Mouse (Mus musculus) thymus, adult 2 months (tissue): Measurements from ENCODE around the gene Lypd6b. TPM values are rescaled to one million over a fixed set of nuclear protein-coding genes. Genes with fewer than 3 reads are reported as not detected.

Source experiments
- DNase-seq: peaks from one replicate; pipeline ENCODE4 v3.0.0; 2021
- H3K27ac ChIP-seq: fragments of 200-500 bp; 2 replicates; pipeline ENCODE4 v1.5.1; 2012; ENCODE audit warnings: low read length, control low read depth; ENCODE audit not compliant: control insufficient read depth, insufficient read depth
- H3K27me3 ChIP-seq: fragments of 200-500 bp; 2 replicates; pipeline ENCODE4 v1.6.1; 2012; ENCODE audit warnings: mild to moderate bottlenecking, low read length, moderate library complexity, mixed read lengths; ENCODE audit not compliant: control insufficient read depth, insufficient read depth
- H3K36me3 ChIP-seq: fragments of 200-500 bp; 2 replicates; pipeline ENCODE4 v1.6.1; 2012; ENCODE audit warnings: mild to moderate bottlenecking, low read length, moderate library complexity; ENCODE audit not compliant: control insufficient read depth, insufficient read depth
- H3K4me1 ChIP-seq: fragments of 200-500 bp; replicated peaks from 2 replicates; pipeline ENCODE4 v1.6.1; 2012; ENCODE audit warnings: low read length; ENCODE audit not compliant: control insufficient read depth, insufficient read depth
- H3K4me3 ChIP-seq: fragments of 200-500 bp; 2 replicates; pipeline ENCODE4 v1.5.1; 2012; ENCODE audit warnings: mild to moderate bottlenecking, low read length, control low read depth, moderate library complexity; ENCODE audit not compliant: control insufficient read depth, insufficient read depth
- CTCF ChIP-seq: fragments of 200-500 bp; IDR thresholded peaks from 2 replicates; pipeline ENCODE4 v1.5.1; 2012; ENCODE audit warnings: mild to moderate bottlenecking, control low read depth, low read length, moderate library complexity, borderline replicate concordance; ENCODE audit not compliant: control insufficient read depth, poor library complexity, insufficient read depth; ENCODE audit errors: extremely low read depth
- POLR2A ChIP-seq: fragments of 200-500 bp; IDR thresholded peaks from 2 replicates; pipeline ENCODE4 v1.6.1; 2012; ENCODE audit warnings: mild to moderate bottlenecking, low read length, control low read depth, moderate library complexity; ENCODE audit not compliant: control insufficient read depth, poor library complexity, insufficient read depth; ENCODE audit errors: extremely low read depth
- WGBS: fragments of 180-500 bp; shearing (Covaris S2); methylation state at CpG from one replicate; pipeline ENCODE4 v1.1.7; 2018; 5-methylcytosine and 5-hydroxymethylcytosine counted together
- polyA plus RNA-seq: library from polyadenylated mRNA; depleted of rRNA; stranded (reverse); fragments of >200 nt; gene quantifications from 2 replicates; pipeline ENCODE4 v1.2.3, GENCODE M21; 2012

Lypd6b gene
- polyA plus RNA-seq, 1 experiment = 5.8 TPM

DNA sequence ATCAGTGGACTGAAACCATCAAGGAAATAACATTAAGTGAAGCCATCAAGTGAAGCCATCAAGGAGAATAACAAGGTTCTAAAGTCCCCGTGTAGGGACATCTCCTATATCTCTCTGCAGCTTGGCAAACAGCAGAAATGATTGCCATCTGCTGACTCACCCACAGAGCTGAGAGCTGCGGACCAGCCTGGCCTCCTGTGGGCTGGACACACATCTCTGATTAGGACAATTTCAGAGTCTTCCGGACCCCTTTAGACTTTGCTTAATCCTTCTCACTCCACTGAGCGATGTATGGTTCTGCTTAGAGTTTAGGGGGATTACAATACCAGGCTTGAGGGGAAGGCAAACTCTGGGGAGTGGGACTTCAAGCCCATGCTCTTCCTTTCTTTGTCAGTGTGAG lies 135.3 kb downstream of the Lypd6b start:
- TF ChIP-seq CTCF (no peak), POLR2A (no peak)
- Histone ChIP-seq H3K36me3 (no peaks in the 10 kb centered on the region), H3K27me3 (no peaks in the 10 kb centered on the region), H3K4me1 (peaks cover 4% of the 10 kb centered on the region), H3K27ac (no peak overlapping the region), H3K4me3 (no peak overlapping the region)
- no peak for DNase-seq
- WGBS = 89% methylated on average over 4 of the region's 4 CpGs

DNA sequence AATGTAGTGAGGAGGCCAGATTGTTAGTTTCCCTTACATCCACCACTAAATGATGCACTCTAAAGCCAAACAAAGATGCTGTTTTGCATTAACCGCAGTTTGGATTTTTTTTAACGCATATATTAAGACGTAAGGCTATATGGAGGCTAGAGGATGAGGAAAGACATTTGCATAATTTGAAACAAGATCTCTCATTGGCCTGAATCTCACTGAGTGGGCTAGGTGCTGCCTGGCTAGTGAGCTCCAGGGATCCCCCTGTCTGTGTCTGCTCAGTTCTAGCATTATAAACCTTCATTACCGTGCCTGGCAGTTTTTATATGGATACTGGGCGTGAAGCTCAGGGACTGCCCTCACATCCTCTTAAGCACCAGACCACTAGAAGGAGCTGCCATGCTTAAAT lies 138.7 kb downstream of the Lypd6b start:
- Histone ChIP-seq H3K36me3 (no peaks in the 10 kb centered on the region), H3K4me1 (peaks cover 4% of the 10 kb centered on the region), H3K4me3 (no peak overlapping the region), H3K27ac (no peak overlapping the region), H3K27me3 (no peaks in the 10 kb centered on the region)
- 95% methylated on average over 5 of the region's 5 CpGs for WGBS
- DNase-seq = no peak
- TF ChIP-seq POLR2A (no peak), CTCF (no peak)

DNA sequence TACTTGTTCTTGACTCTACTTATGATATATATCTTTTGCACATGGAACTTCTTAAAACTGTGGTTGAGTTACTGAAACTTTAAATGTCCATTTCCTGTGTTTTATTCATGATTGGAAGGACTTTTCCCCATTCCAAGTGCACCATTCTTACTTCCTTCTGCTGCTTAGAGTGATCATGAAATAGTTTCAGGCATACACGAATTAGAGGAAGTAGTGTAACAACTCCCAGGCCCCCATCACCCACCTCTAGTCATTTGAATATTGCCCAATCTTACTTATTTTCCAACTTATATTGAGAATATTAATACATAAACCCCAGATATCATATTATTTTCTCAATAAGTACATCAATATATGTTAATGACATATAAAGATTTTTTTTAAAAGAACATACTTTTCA lies 139.9 kb downstream of the Lypd6b start:
- DNase-seq = no peak
- H3K4me3 ChIP-seq = no peak overlapping the region
- H3K36me3 ChIP-seq = no peaks in the 10 kb centered on the region
- no peaks in the 10 kb centered on the region for H3K27me3 ChIP-seq
- WGBS = 39% methylated on average over 1 of the region's 1 CpGs
- H3K27ac ChIP-seq = no peak overlapping the region
- TF ChIP-seq POLR2A (no peak), CTCF (no peak)
- peaks cover 4% of the 10 kb centered on the region for H3K4me1 ChIP-seq

DNA sequence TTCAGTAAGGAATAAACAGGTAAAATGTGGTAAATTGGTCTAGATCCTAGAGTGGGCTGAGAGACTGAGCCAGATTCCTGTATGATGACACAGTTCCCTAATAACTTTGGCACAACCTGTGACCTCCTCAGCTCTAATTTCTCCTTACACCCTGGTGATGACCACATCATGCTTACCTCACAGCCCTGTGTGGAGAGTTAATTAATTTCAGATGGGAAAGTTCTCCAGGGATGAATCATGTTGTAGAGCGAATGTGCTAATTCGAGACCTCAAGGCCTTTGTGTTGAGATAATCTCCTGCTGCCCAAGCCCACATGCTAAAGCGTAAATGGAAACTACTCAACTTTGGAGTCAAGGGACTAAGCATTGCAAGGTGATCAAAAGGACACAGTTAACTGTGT lies 142.4 kb downstream of the Lypd6b start:
- 97% methylated on average over 3 of the region's 3 CpGs for WGBS
- Histone ChIP-seq H3K4me3 (no peak overlapping the region), H3K27ac (no peak overlapping the region), H3K27me3 (no peaks in the 10 kb centered on the region), H3K4me1 (no peaks in the 10 kb centered on the region), H3K36me3 (no peaks in the 10 kb centered on the region)
- DNase-seq = no peak
- TF ChIP-seq POLR2A (no peak), CTCF (no peak)

DNA sequence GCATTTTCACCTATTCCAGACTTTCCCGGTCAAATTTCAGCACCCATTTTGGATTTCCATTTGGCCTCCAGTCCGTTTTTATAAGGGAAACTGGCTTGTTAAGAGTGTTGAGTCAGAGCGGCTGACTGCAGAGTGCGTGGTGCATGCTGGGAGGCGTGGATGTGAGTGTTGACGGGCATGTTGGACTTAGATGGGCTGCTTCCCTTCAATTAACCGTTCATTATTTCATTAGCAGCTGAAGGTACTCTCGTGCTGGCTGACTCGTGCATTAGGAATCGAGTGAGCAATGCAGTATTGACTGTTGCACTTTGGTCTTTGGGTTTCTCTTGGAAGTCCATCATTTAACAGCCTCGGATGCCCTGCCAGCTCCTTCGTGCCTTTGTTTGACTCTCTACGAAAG lies 150.1 kb downstream of the Lypd6b start:
- Histone ChIP-seq H3K27ac (no peak overlapping the region), H3K27me3 (no peaks in the 10 kb centered on the region), H3K4me1 (no peaks in the 10 kb centered on the region), H3K36me3 (no peaks in the 10 kb centered on the region), H3K4me3 (no peak overlapping the region)
- no peak for TF ChIP-seq CTCF
- TF ChIP-seq POLR2A = no peak
- WGBS = 95% methylated on average over 13 of the region's 13 CpGs
- DNase-seq = no peak

DNA sequence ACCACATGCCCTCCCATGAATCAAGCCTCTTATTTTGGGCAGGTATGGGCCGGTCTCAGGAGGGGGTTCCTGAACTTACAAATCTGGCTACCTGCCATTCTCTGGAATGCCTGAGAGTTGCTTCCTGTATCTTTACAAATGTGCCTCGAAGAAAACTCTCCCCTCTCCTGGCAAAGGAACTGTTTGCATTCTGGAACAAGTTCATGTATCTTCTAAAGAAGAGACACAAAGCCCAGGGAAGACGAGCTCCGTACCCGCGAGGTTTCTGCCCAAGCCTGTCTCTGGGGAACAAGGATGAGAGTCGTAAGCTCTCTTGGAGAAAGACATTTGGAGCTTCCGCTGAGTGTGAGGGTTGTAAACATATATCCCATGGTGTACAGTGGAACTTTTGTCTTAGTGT lies 150.8 kb downstream of the Lypd6b start:
- H3K36me3 ChIP-seq = no peaks in the 10 kb centered on the region
- no peaks in the 10 kb centered on the region for H3K4me1 ChIP-seq
- no peak for DNase-seq
- H3K27ac ChIP-seq = no peak overlapping the region
- no peaks in the 10 kb centered on the region for H3K27me3 ChIP-seq
- 91% methylated on average over 8 of the region's 8 CpGs for WGBS
- TF ChIP-seq CTCF (no peak), POLR2A (no peak)
- no peak overlapping the region for H3K4me3 ChIP-seq

DNA sequence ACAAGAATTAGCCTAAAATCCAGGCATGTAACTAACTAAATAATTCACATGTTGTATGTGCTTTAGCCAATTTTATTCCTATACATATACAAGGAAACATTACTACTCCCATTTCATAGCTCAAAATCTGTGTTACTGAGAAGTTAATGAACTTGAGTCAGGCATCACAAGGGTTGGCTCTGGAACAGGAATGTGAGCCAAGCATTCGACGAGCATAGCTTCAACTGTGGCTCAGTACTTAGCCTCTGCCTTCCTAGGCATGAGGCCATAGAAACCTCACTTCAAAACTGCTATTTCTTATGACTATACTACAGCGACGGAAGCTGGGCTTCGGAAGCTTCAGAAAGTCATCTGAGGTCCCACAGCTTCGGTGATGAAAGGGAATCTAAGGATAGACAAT lies 152.9 kb downstream of the Lypd6b start:
- DNase-seq = no peak

More for the DNA sequence above, 152.9 kb downstream of the Lypd6b start:
- no peak overlapping the region for H3K27ac ChIP-seq
- H3K4me3 ChIP-seq = no peak overlapping the region
- WGBS = 91% methylated on average over 6 of the region's 6 CpGs
- TF ChIP-seq POLR2A (no peak), CTCF (no peak)
- no peaks in the 10 kb centered on the region for H3K27me3 ChIP-seq
- no peaks in the 10 kb centered on the region for H3K4me1 ChIP-seq
- no peaks in the 10 kb centered on the region for H3K36me3 ChIP-seq
